Mouse (Mus musculus) brain, adult 2 months (tissue): Measurements from ENCODE around the gene Stxbp2.
"Not testable (repeated sequence)": the region's sequence is repeated elsewhere in the genome, so short reads cannot be mapped to it uniquely, and the experiment has no call there.

Experiments
- DNase-seq: peaks from one replicate; pipeline ENCODE4 v3.0.0; 2011; ENCODE audit warnings: low read depth, low spot score

Gene Stxbp2

GRCm38 (mm10) chr8:3630647-3631477 is at the start of gene Stxbp2:
Gene Stxbp2 (plus strand): TSS chr8:3630955.
- DNase-seq, result peak; percentile 92

- not testable (repeated sequence) for DNase-seq
Measured at GRCm38 (mm10) chr8:3581961-3582360, 48.8 kb upstream of the Stxbp2 start.

GRCm38 (mm10) chr8:3586452-3586851 is 44.3 kb upstream of the Stxbp2 start:
- no peak for DNase-seq

GRCm38 (mm10) chr8:3586993-3587390 is 43.8 kb upstream of the Stxbp2 start, which contains the start of gene Camsap3:
Gene Camsap3 (plus strand): TSS chr8:3587293.
- no peak for DNase-seq

- peak; percentile 84 for DNase-seq
Measured at GRCm38 (mm10) chr8:3587391-3588257, 43.1 kb upstream of the Stxbp2 start.

GRCm38 (mm10) chr8:3588258-3588633 is 42.5 kb upstream of the Stxbp2 start:
- DNase-seq, result no peak

GRCm38 (mm10) chr8:3593470-3593869 is 37.3 kb upstream of the Stxbp2 start:
- DNase-seq, result peak; percentile 54

- no peak for DNase-seq
Measured at GRCm38 (mm10) chr8:3594466-3594865, 36.3 kb upstream of the Stxbp2 start.

GRCm38 (mm10) chr8:3598054-3598453 is 32.7 kb upstream of the Stxbp2 start:
- no peak for DNase-seq

GRCm38 (mm10) chr8:3599219-3599618 is 31.5 kb upstream of the Stxbp2 start:
- no peak for DNase-seq

GRCm38 (mm10) chr8:3600401-3600800 is 30.4 kb upstream of the Stxbp2 start:
- DNase-seq, result no peak

- no peak for DNase-seq
Measured at GRCm38 (mm10) chr8:3603439-3603838, 27.3 kb upstream of the Stxbp2 start.

GRCm38 (mm10) chr8:3606593-3606992 is 24.2 kb upstream of the Stxbp2 start:
- no peak for DNase-seq

- peak; percentile 70 for DNase-seq
Measured at GRCm38 (mm10) chr8:3607822-3608221, 22.9 kb upstream of the Stxbp2 start.

GRCm38 (mm10) chr8:3609046-3609815 is 21.5 kb upstream of the Stxbp2 start:
- DNase-seq, result peak; percentile 41

GRCm38 (mm10) chr8:3609816-3610150 is 21.0 kb upstream of the Stxbp2 start:
- no peak for DNase-seq

GRCm38 (mm10) chr8:3621199-3621970 is 9.4 kb upstream of the Stxbp2 start, which contains the start of the genes Xab2 and Pet100:
Gene Xab2 (minus strand): TSS chr8:3621316.
Gene Pet100 (plus strand): TSS chr8:3621548.
- peak; percentile 100 for DNase-seq

GRCm38 (mm10) chr8:3622119-3622518 is 8.6 kb upstream of the Stxbp2 start:
- no peak for DNase-seq

- DNase-seq, result no peak
Measured at GRCm38 (mm10) chr8:3625445-3625844, 5.3 kb upstream of the Stxbp2 start, which contains the start of gene Pcp2. Gene Pcp2 (minus strand): TSS chr8:3625545.

GRCm38 (mm10) chr8:3626971-3627370 is 3.8 kb upstream of the Stxbp2 start:
- no peak for DNase-seq

GRCm38 (mm10) chr8:3628014-3628413 is 2.7 kb upstream of the Stxbp2 start:
- peak; percentile 73 for DNase-seq
